Comparison of ENCODE assay signal across 28 mouse cellular contexts in the genomic region with DNA sequence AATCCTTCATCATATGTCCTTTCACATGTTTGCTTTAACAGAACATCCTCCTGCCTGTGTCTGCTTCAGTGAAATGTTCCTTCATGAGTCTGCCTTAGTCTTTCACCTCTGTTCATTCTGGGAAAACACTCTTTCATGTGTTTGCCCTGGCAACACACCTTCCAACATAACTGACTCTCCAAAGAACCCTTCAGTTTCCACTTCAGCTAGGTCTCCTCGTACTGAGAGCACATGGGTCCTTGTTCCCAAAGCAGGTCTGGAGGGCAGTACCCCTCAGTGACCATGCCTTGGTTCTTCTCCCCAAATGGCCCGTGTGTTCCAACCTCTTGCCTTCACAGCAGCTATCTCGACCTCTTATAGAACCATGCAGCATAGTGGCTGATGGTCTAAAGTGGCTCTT. TPM values are rescaled to one million over a fixed set of nuclear protein-coding genes. Genes with fewer than 3 reads are reported as not detected.
DNase-seq lines count a peak whose midpoint lies in the region; ATAC-seq and TF ChIP-seq lines count a peak whose summit lies in the region.
"Had no signal": no experiment of that assay in that cellular context is flagged by ENCODE, and none has a peak within 500 bp of the region (broad histone marks: within the 10 kb centered on the region; RNA-seq: fewer than 3 reads in every experiment).

No protein-coding gene starts in this region.

- no peaks in the 10 kb centered on the region for H3K9me3 ChIP-seq in heart, postnatal 0 days (replicated peaks; ENCODE audit: control insufficient read depth, low read length)
- no peaks in the 10 kb centered on the region for H3K9me3 ChIP-seq in lung, embryonic 16.5 days (ENCODE audit: control insufficient read depth, low read length)
- H3K9me3 ChIP-seq: embryonic facial prominence, embryonic 10.5 days; embryonic facial prominence, embryonic 12.5 days; forebrain, embryonic 13.5 days; G1E had no signal

- no peak for DNase-seq in heart, postnatal 0 days (ENCODE audit: low spot score)
- DNase-seq in heart, postnatal 25 days (ENCODE audit: low spot score): no peak
- DNase-seq in lung, postnatal 14 days: no peak
- DNase-seq in lung, postnatal 10 days: peak; percentile 8
- peak; percentile 47 for DNase-seq in lung, postnatal 36 days
- DNase-seq in kidney, adult 2 months: no peak
- DNase-seq: adrenal gland, adult 8-10 months; adrenal gland, postnatal 14 days; adrenal gland, postnatal 36 days; B cell, adult 2 months; cerebellum, adult 11-12 months; cerebellum, adult 2 months; cerebellum, adult 9-10 months; cerebellum, postnatal 10 days; cerebellum, postnatal 25 days had no signal

- H3K4me1 ChIP-seq in heart, postnatal 0 days (ENCODE audit: control insufficient read depth, insufficient read depth): peaks cover 7% of the 10 kb centered on the region; the same call in 1 of the 2 replicates
- H3K4me1 ChIP-seq in lung, embryonic 16.5 days (replicated peaks; ENCODE audit: control insufficient read depth, insufficient read depth, low read length): no peaks in the 10 kb centered on the region
- no peaks in the 10 kb centered on the region for H3K4me1 ChIP-seq in kidney, adult 2 months (ENCODE audit: control insufficient read depth, insufficient read depth, low read length)

- no peak for TF ChIP-seq POLR2A in kidney, adult 2 months (IDR thresholded peaks at IDR 0.05; ENCODE audit: low read depth, low read length)

- H3K36me3 ChIP-seq in heart, postnatal 0 days (replicated peaks; ENCODE audit: control insufficient read depth, insufficient read depth, low read length): no peaks in the 10 kb centered on the region
- no peaks in the 10 kb centered on the region for H3K36me3 ChIP-seq in lung, embryonic 16.5 days (ENCODE audit: control insufficient read depth, insufficient read depth, low read length)
- H3K36me3 ChIP-seq in kidney, adult 2 months (ENCODE audit: control insufficient read depth, insufficient read depth, low read length): no peaks in the 10 kb centered on the region
- H3K36me3 ChIP-seq: embryonic facial prominence, embryonic 10.5 days; embryonic facial prominence, embryonic 12.5 days had no signal

- peak overlapping the region; percentile 15; the same call in 1 of the 2 replicates for H3K27ac ChIP-seq in heart, postnatal 0 days (ENCODE audit: low read depth)
- no peak overlapping the region for H3K27ac ChIP-seq in lung, embryonic 16.5 days (ENCODE audit: low read length)
- no peak overlapping the region for H3K27ac ChIP-seq in kidney, adult 2 months (ENCODE audit: insufficient read depth, low read depth, low read length)
- H3K27ac ChIP-seq: embryonic facial prominence, embryonic 10.5 days; embryonic facial prominence, embryonic 12.5 days; forebrain, embryonic 13.5 days had no signal

- TF ChIP-seq CTCF in heart, postnatal 0 days (IDR thresholded peaks at IDR 0.05; ENCODE audit: low read depth): no peak
- TF ChIP-seq CTCF in kidney, adult 2 months (conservative IDR thresholded peaks at IDR 0.05; ENCODE audit: insufficient read depth, insufficient read length, low read depth, low read length): no peak

- 0 out of 2 replicates have a peak, but pooled peaks have one; percentile 52 for ATAC-seq in heart, postnatal 0 days (ENCODE audit: insufficient read depth, low read depth)
- 0 out of 2 replicates have a peak, but pooled peaks have one; percentile 26 for ATAC-seq in lung, embryonic 16.5 days (ENCODE audit: low read depth)
- ATAC-seq: activated CD4-positive, CD25-positive, alpha-beta regulatory T cell, adult 4 months; CD4-positive, CD25-positive, alpha-beta regulatory T cell, adult 4 months; forebrain, embryonic 13.5 days; Patski had no signal

- 39% methylated on average over 3 of the region's 3 CpGs for WGBS in heart, postnatal 0 days
- WGBS in lung, embryonic 16.5 days: 63% methylated on average over 3 of the region's 3 CpGs
- 93% methylated on average over 3 of the region's 3 CpGs for WGBS in kidney, adult 2 months

- H3K27me3 ChIP-seq in heart, postnatal 0 days (ENCODE audit: control insufficient read depth, insufficient read depth, low read length): no peaks in the 10 kb centered on the region
- no peaks in the 10 kb centered on the region for H3K27me3 ChIP-seq in lung, embryonic 16.5 days (ENCODE audit: control insufficient read depth, insufficient read depth, low read depth, low read length)
- H3K27me3 ChIP-seq in kidney, adult 2 months (replicated peaks; ENCODE audit: control insufficient read depth, insufficient read depth, low read length): no peaks in the 10 kb centered on the region
- H3K27me3 ChIP-seq: CH12.LX; embryonic facial prominence, embryonic 12.5 days; forebrain, embryonic 13.5 days; Patski had no signal

- intact Hi-C loops in heart, postnatal 25 days (cut with DNase I): no loop called here

- H3K9ac ChIP-seq in heart, postnatal 0 days (replicated peaks; ENCODE audit: low read depth, low read length): no peak overlapping the region
- H3K9ac ChIP-seq in lung, embryonic 16.5 days (ENCODE audit: low read length): no peak overlapping the region
- H3K9ac ChIP-seq: embryonic facial prominence, embryonic 12.5 days; forebrain, embryonic 13.5 days had no signal

- H3K4me3 ChIP-seq in heart, postnatal 0 days (ENCODE audit: low read depth, low read length): no peak overlapping the region
- no peak overlapping the region for H3K4me3 ChIP-seq in lung, embryonic 16.5 days (ENCODE audit: low read length)
- no peak overlapping the region for H3K4me3 ChIP-seq in kidney, adult 2 months (ENCODE audit: insufficient read depth, low read depth, low read length)
- H3K4me3 ChIP-seq: embryonic facial prominence, embryonic 10.5 days; embryonic facial prominence, embryonic 12.5 days; forebrain, embryonic 13.5 days had no signal

- H3K4me2 ChIP-seq in heart, postnatal 0 days (ENCODE audit: low read depth, low read length): no peak overlapping the region
- H3K4me2 ChIP-seq in lung, embryonic 16.5 days (ENCODE audit: low read depth, low read length): no peak overlapping the region
- H3K4me2 ChIP-seq: embryonic facial prominence, embryonic 12.5 days; forebrain, embryonic 13.5 days had no signal

- no peak for TF ChIP-seq EP300 in heart, postnatal 0 days (IDR thresholded peaks at IDR 0.05; ENCODE audit: low read depth)

RNA-seq across cellular contexts. Expression of gene Dnajb8, which starts 45.0 kb away (rescaled TPM):
- not detected in 2 replicates for total RNA-seq in heart, postnatal 0 days (2014; rRNA removed; ENCODE audit: low replicate concordance)
- polyA plus RNA-seq in heart, postnatal 0 days (2015; fragmentation: Nextera tagmentation; extraction: Ambion mirVana): not detected in 2 replicates
- not detected for total RNA-seq in heart, postnatal 25 days (2021)
- not detected in 2 replicates for polyA plus RNA-seq in lung, embryonic 16.5 days (2015; fragmentation: Nextera tagmentation; extraction: Ambion mirVana)
- polyA plus RNA-seq in kidney, adult 2 months (2012; rRNA removed): 0.10 TPM in 1 of 2 replicates, not detected in the other
- total RNA-seq: adrenal gland, adult 18-20 months; adrenal gland, adult 8-10 months; adrenal gland, postnatal 14 days; adrenal gland, postnatal 36 days; CH12.LX had no signal
- polyA plus RNA-seq: activated CD4-positive, CD25-positive, alpha-beta regulatory T cell, adult 4 months; CD4-positive, CD25-positive, alpha-beta regulatory T cell, adult 4 months; cerebellum, adult 2 months; cortical plate, adult 2 months; embryonic facial prominence, embryonic 10.5 days; embryonic facial prominence, embryonic 12.5 days; embryonic facial prominence, embryonic 14.5 days; forebrain, embryonic 11.5 days; forebrain, embryonic 13.5 days; G1E; Patski had no signal

Comparison
In these comparisons a context has a peak if more than half of its experiments do, and no peak if none do; other contexts are left out.
1. DNase-seq: peak in lung, postnatal 10 days (single experiment) and lung, postnatal 36 days (single experiment); none in heart, postnatal 0 days (single experiment), heart, postnatal 25 days (single experiment), lung, postnatal 14 days (single experiment) and kidney, adult 2 months (single experiment).